Comparison of ENCODE assay signal across 11 mouse cellular contexts in genomic region chr17:90837022-90837414, GRCm38 (mm10).
DNase-seq lines count a peak whose midpoint lies in the region; ATAC-seq and TF ChIP-seq lines count a peak whose summit lies in the region.
"Had no signal": no experiment of that assay in that cellular context is flagged by ENCODE, and none has a peak within 500 bp of the region (broad histone marks: within the 10 kb centered on the region; RNA-seq: fewer than 3 reads in every experiment).

No protein-coding gene starts in this region.

- H3K4me3 ChIP-seq in left cerebral cortex, adult 2 months = no peak overlapping the region
- no peak overlapping the region for H3K4me3 ChIP-seq in forebrain, embryonic 14.5 days (ENCODE audit: low read depth, low read length)

- H3K36me3 ChIP-seq in forebrain, embryonic 14.5 days (ENCODE audit: control insufficient read depth, insufficient read depth, low read length) = no peaks in the 10 kb centered on the region

- H3K4me2 ChIP-seq in forebrain, embryonic 14.5 days (ENCODE audit: low read length) = no peak overlapping the region

- no peak for TF ChIP-seq CTCF in left cerebral cortex, adult 2 months (IDR thresholded peaks at IDR 0.05)

- 0 out of 2 replicates have a peak overlapping the region, but pooled peaks have one; percentile 2 for H3K27ac ChIP-seq in left cerebral cortex, adult 2 months
- peak overlapping the region; percentile 44; the same call in 1 of the 2 replicates for H3K27ac ChIP-seq in forebrain, embryonic 14.5 days (ENCODE audit: low read depth, low read length)

- H3K4me1 ChIP-seq in forebrain, embryonic 14.5 days (ENCODE audit: control insufficient read depth, insufficient read depth, low read length) = peaks cover 5% of the 10 kb centered on the region

- no peak for DNase-seq in left cerebral cortex, adult 2 months (ENCODE audit: extremely low spot score in 1 of 2, low spot score in 2 of 2)
- DNase-seq in left cerebral cortex, adult 8-10 months (ENCODE audit: low spot score in 2 of 2) = no peak
- peak; percentile 59 for DNase-seq in forebrain, embryonic 14.5 days (ENCODE audit: low spot score)
- peak; percentile 18 for DNase-seq in mesoderm, embryonic 11.5 days (ENCODE audit: low read depth, low spot score)
- DNase-seq in retina, postnatal 1 day = peak; percentile 25
- DNase-seq in right cerebral cortex, postnatal 10 days (ENCODE audit: low spot score in 2 of 2) = no peak
- no peak for DNase-seq in adipocyte (ENCODE audit: low spot score)
- DNase-seq in ovary, adult 18-20 months (ENCODE audit: low spot score) = no peak
- DNase-seq: gastrocnemius, postnatal 36 days; heart, postnatal 10 days; kidney, postnatal 10 days had no signal

- no peaks in the 10 kb centered on the region for H3K9me3 ChIP-seq in forebrain, embryonic 14.5 days (replicated peaks; ENCODE audit: control insufficient read depth, low read length)

- H3K9ac ChIP-seq in forebrain, embryonic 14.5 days (ENCODE audit: low read length) = no peak overlapping the region

- peak; percentile 86 for ATAC-seq in forebrain, embryonic 14.5 days

- H3K27me3 ChIP-seq in forebrain, embryonic 14.5 days (replicated peaks; ENCODE audit: control insufficient read depth, insufficient read depth, low read length) = no peaks in the 10 kb centered on the region

- intact Hi-C loops in left cerebral cortex, adult 2 months (cut with DNase I) = no loop called here

Comparison
In these comparisons a context has a peak if more than half of its experiments do, and no peak if none do; other contexts are left out.
1. DNase-seq: peak in forebrain, embryonic 14.5 days (single experiment), mesoderm, embryonic 11.5 days (single experiment) and retina, postnatal 1 day (single experiment); none in left cerebral cortex, adult 2 months (0 of 2), left cerebral cortex, adult 8-10 months (0 of 2), right cerebral cortex, postnatal 10 days (0 of 2), adipocyte (single experiment) and ovary, adult 18-20 months (single experiment).